Mouse (Mus musculus) lung, postnatal 10 days (tissue): ENCODE data around the gene Mbtd1.

ENCODE experiments used
- DNase-seq: peaks from one replicate; pipeline ENCODE4 v3.0.0; 2021

Mbtd1 gene

GRCm38 (mm10) chr11:93948887-93949567 lies 63.4 kb downstream of the Mbtd1 start:
- no peak for DNase-seq

GRCm38 (mm10) chr11:93950045-93950444 lies 64.4 kb downstream of the Mbtd1 start:
- DNase-seq: no peak

GRCm38 (mm10) chr11:93952376-93952775 lies 66.7 kb downstream of the Mbtd1 start:
- DNase-seq: no peak

GRCm38 (mm10) chr11:93954738-93955255 lies 69.1 kb downstream of the Mbtd1 start:
- no peak for DNase-seq

GRCm38 (mm10) chr11:93955256-93956150 lies 69.9 kb downstream of the Mbtd1 start:
- DNase-seq: peak; percentile 98

- no peak for DNase-seq
Observed at GRCm38 (mm10) chr11:93956159-93956558, 70.5 kb downstream of the Mbtd1 start, which contains the start of gene Nme2. Gene Nme2, minus strand, starts transcription at chr11:93956259.

- DNase-seq: no peak
Observed at GRCm38 (mm10) chr11:93957031-93957555, 71.4 kb downstream of the Mbtd1 start.

- no peak for DNase-seq
Observed at GRCm38 (mm10) chr11:93957746-93958145, 72.1 kb downstream of the Mbtd1 start.

- no peak for DNase-seq
Observed at GRCm38 (mm10) chr11:93961482-93961881, 75.8 kb downstream of the Mbtd1 start.

- peak; percentile 27 for DNase-seq
Observed at GRCm38 (mm10) chr11:93963013-93963412, 77.4 kb downstream of the Mbtd1 start.

- no peak for DNase-seq
Observed at GRCm38 (mm10) chr11:93965391-93965790, 79.7 kb downstream of the Mbtd1 start.

- no peak for DNase-seq
Observed at GRCm38 (mm10) chr11:93967381-93967780, 81.7 kb downstream of the Mbtd1 start.

GRCm38 (mm10) chr11:93968005-93968847 lies 82.6 kb downstream of the Mbtd1 start, which contains the start of the genes Gm20390 and Nme1:
Gene Gm20390, minus strand, starts transcription at chr11:93968293.
Gene Nme1, minus strand, starts transcription at chr11:93968521.
- DNase-seq: peak; percentile 99

GRCm38 (mm10) chr11:93968848-93969128 lies 83.1 kb downstream of the Mbtd1 start:
- no peak for DNase-seq

GRCm38 (mm10) chr11:93969171-93969570 lies 83.5 kb downstream of the Mbtd1 start:
- no peak for DNase-seq

- DNase-seq: no peak
Observed at GRCm38 (mm10) chr11:93969799-93970198, 84.1 kb downstream of the Mbtd1 start.

GRCm38 (mm10) chr11:93972951-93973350 lies 87.3 kb downstream of the Mbtd1 start:
- DNase-seq: no peak

- no peak for DNase-seq
Observed at GRCm38 (mm10) chr11:93979502-93980049, 93.9 kb downstream of the Mbtd1 start.

GRCm38 (mm10) chr11:93984619-93985018 lies 99.0 kb downstream of the Mbtd1 start:
- DNase-seq: no peak

- DNase-seq: no peak
Observed at GRCm38 (mm10) chr11:93985265-93985664, 99.6 kb downstream of the Mbtd1 start.

GRCm38 (mm10) chr11:93986298-93986697 lies 100.6 kb downstream of the Mbtd1 start:
- no peak for DNase-seq

- DNase-seq: no peak
Observed at GRCm38 (mm10) chr11:93987026-93987425, 101.4 kb downstream of the Mbtd1 start.
